Mouse (Mus musculus): ENCODE measurements around the gene 1700013F07Rik. TPM values are rescaled to one million over a fixed set of nuclear protein-coding genes. Genes with fewer than 3 reads are reported as not detected.
"Not testable (repeated sequence)": the region's sequence is repeated elsewhere in the genome, so short reads cannot be mapped to it uniquely, and the experiment has no call there.

Gene 1700013F07Rik
- total RNA-seq (2014; fragmentation: Nextera tagmentation) (not detected in 2 replicates), total RNA-seq (2017) (not detected in 2 replicates)

GRCm38 (mm10) chr3:108533951-108534350 is at the start of gene 1700013F07Rik:
Gene 1700013F07Rik (plus strand): TSS chr3:108534150.
- ATAC-seq (replicated peaks; ENCODE audit: poor library complexity, severe bottlenecking), result no peak

- ATAC-seq (replicated peaks; ENCODE audit: poor library complexity, severe bottlenecking), result no peak
These were observed 49.2 kb upstream of the 1700013F07Rik start for GRCm38 (mm10) chr3:108484749-108485148.

GRCm38 (mm10) chr3:108489968-108490367 is 44.0 kb upstream of the 1700013F07Rik start:
- no peak for ATAC-seq (replicated peaks; ENCODE audit: poor library complexity, severe bottlenecking)

DNA sequence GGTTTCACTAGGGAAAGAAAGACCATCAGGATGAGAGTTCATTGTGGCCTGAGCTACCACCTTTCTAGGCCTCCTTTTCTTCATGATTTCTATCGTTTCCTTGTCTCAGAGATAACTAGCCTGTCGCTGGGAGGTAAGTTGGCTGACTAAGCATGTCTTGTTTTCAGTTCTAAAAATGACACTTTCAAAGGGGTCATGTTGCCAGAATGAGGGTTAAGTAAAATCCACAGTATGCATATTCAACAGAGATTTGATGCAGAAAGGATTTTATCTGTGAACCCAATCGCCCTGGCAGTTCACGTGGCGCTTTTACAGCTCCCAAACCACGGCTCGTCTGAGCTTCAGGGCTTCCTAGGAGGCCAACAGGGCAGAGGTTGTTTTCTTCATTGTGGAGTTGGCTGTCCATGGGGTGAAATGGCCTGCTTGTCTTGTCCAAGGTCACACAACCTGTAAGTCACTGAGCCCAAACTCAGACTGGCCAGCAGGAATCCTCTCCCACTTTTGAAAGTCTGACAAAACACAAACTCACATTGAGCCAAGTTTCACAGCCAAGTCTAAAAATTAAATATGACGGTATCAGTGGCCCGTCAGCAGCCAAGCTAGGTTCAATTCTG is 39.0 kb upstream of the 1700013F07Rik start:
- ATAC-seq (replicated peaks; ENCODE audit: poor library complexity, severe bottlenecking), result no peak

- ATAC-seq (replicated peaks; ENCODE audit: poor library complexity, severe bottlenecking), result no peak
These were observed 38.5 kb upstream of the 1700013F07Rik start for GRCm38 (mm10) chr3:108495486-108495885.

DNA sequence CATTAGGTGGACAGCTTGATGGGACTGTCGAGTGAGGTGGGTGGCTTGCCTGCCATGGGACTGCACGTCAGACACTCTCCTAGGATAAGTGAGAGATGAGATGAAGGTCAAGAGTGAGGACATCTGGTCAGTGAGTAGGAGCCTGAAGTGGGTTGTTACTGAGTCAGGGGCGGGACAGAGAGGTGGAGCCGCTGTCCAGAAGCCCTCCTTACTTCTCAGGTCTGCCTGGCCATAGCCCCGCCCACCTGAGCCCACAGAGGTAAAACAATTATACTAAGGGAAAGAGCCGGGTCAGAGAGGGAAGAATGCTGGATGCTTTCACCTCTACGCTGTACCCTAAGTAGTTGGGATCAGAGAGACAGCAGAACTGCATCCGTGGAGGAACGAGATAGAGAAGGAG is 36.3 kb upstream of the 1700013F07Rik start:
- ATAC-seq (replicated peaks; ENCODE audit: poor library complexity, severe bottlenecking), result no peak

DNA sequence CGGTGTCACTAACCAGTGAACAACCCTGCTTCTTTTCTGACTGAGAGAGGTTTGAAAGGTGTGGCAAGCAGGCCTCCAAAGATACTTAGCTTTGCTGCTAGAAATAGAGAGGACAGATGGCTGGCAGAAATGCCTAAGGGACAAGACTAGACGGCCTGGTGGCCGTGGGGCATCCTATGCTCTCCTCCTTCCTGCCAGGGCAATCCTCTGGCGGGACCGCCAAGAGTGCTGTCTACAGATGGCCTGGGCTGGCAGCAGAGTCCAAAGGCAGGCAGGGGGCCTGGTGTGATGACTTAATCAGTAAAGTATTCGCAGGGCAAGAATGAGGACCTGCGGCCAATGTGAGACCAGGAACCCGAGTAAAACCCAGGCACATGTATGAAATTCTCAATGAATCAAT is 34.1 kb upstream of the 1700013F07Rik start:
- no peak for ATAC-seq (replicated peaks; ENCODE audit: poor library complexity, severe bottlenecking)

GRCm38 (mm10) chr3:108501411-108501810 is 32.5 kb upstream of the 1700013F07Rik start:
- ATAC-seq (replicated peaks; ENCODE audit: poor library complexity, severe bottlenecking), result not testable (repeated sequence)

DNA sequence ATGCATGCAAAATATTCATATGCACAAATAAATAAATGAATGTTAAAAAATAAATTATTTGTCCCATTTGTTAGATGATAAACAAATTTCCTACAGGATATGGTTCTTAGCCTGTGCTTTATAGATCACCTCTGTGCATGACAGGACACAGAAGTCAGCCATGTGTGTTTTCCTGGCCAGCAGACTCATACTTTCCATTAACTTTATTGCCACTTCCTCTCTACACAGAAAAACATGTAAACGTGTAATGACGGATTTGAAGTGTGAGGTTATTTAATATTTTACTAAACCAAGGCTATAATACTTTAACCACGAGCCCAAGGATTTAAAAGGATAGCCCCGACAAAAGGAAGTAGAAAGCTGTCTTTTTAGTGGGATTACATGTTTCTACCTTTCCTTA is 30.0 kb upstream of the 1700013F07Rik start:
- no peak for ATAC-seq (replicated peaks; ENCODE audit: poor library complexity, severe bottlenecking)

DNA sequence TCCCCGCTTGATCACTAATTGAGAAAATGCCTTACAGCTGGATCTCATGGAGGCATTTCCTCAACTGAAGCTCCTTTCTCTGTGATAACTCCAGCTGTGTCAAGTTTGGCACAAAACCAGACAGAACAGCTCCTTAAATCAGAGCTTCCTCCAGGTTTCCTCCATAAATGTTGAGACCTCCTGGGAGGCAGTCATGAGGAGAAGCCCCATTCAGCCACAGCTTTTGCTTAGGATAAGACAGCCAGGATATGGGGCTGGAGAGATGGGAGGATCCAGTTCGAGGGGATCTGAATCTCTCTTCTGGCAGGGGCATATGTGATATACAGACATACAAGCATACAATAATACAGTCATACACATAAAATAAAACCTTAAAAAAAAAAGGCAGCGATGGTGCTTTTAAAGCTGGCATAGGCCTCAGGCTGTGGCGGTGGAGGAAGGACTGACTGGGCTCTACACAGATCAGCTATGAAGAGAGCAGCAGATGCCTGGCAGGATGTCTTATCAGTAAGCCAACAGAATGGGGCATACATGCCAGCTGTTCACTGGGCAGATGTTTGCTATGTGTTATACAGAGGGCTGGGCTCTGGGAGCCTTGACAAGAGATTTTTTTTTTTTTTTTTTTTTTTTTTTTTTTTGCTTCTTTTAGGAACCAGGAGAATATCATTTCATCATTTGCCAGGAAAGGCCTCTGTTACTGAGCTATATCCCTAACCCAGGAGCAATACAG is 25.0 kb upstream of the 1700013F07Rik start:
- ATAC-seq (replicated peaks; ENCODE audit: poor library complexity, severe bottlenecking), result no peak

GRCm38 (mm10) chr3:108510156-108510555 is 23.8 kb upstream of the 1700013F07Rik start:
- ATAC-seq (replicated peaks; ENCODE audit: poor library complexity, severe bottlenecking), result no peak

DNA sequence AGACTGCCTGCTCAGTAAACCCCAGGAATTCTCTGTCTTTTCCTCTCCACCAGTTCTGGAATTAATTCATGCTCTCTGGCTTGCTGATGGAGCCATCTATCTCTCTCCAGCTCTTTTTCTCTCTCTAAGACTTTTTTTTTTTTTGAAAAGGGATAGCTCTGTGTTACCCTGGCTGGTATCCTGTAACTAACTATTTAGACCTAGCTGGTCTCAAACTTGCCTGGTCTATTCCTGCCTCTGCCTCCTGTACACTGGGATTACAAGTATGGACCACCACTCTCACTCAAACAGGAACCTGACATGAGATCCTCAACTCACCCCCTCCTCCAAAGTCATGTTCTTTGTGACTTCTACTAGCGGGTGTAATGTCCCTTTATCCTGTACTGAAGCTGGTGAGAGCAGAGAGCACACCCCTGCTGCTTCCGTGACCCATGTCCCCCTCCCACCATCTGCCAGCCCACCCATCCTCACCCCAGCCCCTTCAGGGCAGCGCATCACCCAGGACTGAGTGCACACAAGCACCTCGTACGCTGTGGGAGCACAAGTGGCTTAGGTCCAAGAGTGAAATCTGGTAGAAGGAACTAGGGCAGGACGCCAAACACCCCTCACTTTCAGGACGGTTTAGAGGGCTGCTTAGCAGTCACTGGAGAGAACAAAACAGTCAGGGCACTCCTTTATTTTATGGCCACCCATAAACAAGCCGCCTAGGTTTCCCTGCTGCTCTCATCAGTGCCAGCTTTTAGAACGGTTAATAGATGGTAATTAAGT is 23.1 kb upstream of the 1700013F07Rik start:
- ATAC-seq (replicated peaks; ENCODE audit: poor library complexity, severe bottlenecking), result no peak

DNA sequence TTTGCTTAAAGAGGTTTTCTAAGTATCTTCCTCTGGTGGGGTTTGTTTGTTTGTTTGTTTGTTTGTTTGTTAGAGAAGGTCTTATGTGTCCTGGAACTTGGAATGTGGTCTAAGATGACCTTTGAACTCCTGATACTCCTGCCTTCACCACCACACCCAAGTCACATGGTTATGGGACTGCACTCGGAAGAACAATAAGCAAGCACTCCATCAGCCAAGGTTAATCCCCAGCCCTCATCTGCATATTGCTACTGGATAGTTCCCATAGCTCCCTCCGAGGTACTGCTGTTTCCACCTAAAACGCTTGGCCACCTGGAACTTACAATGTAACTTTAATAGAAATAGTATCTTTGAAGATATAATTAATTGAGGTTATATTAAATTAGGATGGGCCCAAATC is 20.5 kb upstream of the 1700013F07Rik start:
- ATAC-seq (replicated peaks; ENCODE audit: poor library complexity, severe bottlenecking), result no peak

DNA sequence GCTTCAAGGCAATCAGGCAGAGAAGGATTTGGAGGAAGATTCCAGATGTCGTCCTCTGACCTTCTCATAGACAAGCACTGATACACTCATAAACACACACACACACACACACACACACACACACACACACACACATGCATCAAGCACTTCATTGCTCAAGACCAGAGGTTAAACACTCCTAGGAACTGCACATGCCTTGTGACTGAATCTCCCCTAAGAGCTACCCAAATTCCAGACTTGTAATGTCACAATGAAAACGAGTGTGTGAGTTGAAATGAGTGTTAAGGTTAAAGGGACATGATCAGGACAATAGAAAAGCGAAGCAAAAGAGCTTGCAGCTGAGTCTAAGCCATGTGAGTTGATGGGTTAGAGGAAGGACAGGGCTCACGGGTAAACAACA is 15.7 kb upstream of the 1700013F07Rik start:
- no peak for ATAC-seq (replicated peaks; ENCODE audit: poor library complexity, severe bottlenecking)

GRCm38 (mm10) chr3:108523415-108523814 is 10.5 kb upstream of the 1700013F07Rik start:
- no peak for ATAC-seq (replicated peaks; ENCODE audit: poor library complexity, severe bottlenecking)

DNA sequence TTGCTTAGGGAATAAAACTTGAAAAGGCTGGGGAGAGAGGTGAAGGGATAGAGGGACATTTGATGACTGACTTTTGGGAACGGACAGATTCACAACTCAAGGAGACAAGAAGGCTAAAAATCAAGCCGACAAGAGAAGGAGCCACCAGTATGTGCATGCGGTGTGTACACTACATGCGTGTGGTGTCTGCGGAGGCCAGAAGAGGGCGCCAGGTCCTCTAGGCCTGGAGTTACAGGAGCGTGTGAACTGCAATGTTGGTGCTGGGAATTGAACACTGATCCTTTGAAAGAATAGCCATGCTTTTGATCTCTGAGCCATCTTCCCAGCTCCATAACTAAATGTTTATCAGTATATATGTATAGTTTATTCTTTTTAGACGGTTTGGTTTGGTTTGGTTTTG is 5.5 kb upstream of the 1700013F07Rik start:
- no peak for ATAC-seq (replicated peaks; ENCODE audit: poor library complexity, severe bottlenecking)

- ATAC-seq (replicated peaks; ENCODE audit: poor library complexity, severe bottlenecking), result no peak
These were observed 650 bp upstream of the 1700013F07Rik start for GRCm38 (mm10) chr3:108533114-108533885.

DNA sequence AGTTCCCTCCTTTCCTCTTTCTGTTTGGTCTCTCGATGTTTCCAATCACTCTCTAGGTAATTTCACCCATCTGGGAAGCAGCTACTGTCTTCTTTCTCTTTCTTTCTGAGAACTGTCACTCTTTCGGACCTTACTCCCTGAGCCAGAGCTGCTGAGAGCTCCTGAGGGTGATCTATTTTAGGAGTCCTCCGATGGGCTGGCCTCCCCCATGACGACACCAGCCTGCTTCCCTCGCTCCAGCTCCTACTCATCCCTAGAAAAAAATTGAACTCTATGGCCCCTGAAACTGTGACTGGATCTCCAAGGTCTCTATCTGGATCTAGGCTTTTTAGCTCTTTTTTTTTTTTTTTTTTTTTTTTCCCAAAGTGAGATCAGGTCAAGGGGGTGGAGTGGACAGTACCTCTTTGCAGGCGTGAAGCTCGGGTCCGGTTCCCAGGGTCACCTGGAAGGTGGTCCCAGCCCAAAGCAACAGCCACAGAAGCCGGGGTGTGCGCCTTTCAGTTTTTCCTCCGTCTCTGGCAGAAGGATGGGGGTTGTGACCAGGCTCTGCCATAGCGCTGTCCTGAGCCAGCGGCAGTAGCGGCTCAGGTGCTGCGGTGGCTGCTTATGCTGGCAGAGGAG is 2.1 kb downstream of the 1700013F07Rik start:
- no peak for ATAC-seq (replicated peaks; ENCODE audit: poor library complexity, severe bottlenecking)

DNA sequence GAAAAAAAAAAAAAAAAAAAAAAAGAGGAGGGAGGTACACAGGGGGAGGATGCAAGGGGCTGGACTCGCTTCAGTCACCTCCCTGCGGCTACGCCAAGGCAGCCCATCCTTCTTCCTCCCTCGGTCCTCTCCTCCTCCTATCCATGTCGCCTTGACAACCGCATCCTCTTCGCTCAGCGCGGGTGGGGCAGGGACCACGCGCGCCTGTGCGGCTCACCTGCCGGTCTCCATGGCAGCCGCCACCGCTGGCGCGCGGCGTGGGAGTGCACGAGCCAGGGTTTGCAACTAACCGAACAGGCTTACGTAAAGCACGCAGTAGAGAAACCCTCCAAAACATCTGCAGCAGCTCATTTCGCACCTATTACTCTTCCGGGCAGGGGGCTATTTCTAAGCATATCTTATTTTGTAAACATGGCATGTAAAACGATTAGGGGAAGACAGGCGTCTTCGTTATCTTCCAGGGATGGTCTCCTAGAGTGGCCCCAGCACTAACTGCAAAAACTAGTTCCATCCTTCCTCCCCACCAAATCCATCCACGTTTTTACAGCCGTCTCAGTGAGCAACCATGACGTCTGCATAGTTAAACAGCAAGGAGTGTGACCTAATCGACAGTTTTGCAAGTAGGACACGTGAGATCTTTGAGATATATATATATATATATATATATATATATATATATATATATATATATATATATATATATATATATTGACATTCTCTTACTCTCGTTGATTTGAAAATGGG is 2.7 kb downstream of the 1700013F07Rik start, which contains the start of gene 5330417C22Rik:
Gene 5330417C22Rik, minus strand, starts transcription at position 20 of the 744 bp plus-strand sequence.
- ATAC-seq (replicated peaks; ENCODE audit: poor library complexity, severe bottlenecking), result peak; percentile 57
